Mouse (Mus musculus) forebrain, embryonic 16.5 days (tissue): ENCODE measurements around the gene L2hgdh. TPM values are rescaled to one million over a fixed set of nuclear protein-coding genes. Genes with fewer than 3 reads are reported as not detected.

Experiments
- ATAC-seq: fragments of 200-750 bp; cut with Nextera tagmentation; 2 replicates; pipeline ENCODE4 v1.8.0; 2017; ENCODE audit warnings: mild to moderate bottlenecking, moderate library complexity
- H3K27ac ChIP-seq: fragments of 300-500 bp; sonication (generic); 2 replicates; pipeline ENCODE4 v1.5.1; 2014; ENCODE audit warnings: low read length, control low read depth
- H3K27me3 ChIP-seq: fragments of 300-500 bp; sonication (generic); replicated peaks from 2 replicates; pipeline ENCODE4 v1.6.1; 2014; ENCODE audit warnings: low read length; ENCODE audit not compliant: control insufficient read depth, insufficient read depth
- H3K36me3 ChIP-seq: fragments of 300-500 bp; sonication (generic); 2 replicates; pipeline ENCODE4 v1.6.1; 2014; ENCODE audit not compliant: control insufficient read depth, insufficient read depth
- H3K4me1 ChIP-seq: fragments of 300-500 bp; sonication (generic); replicated peaks from 2 replicates; pipeline ENCODE4 v1.6.1; 2014; ENCODE audit warnings: low read length; ENCODE audit not compliant: control insufficient read depth, insufficient read depth
- H3K4me2 ChIP-seq: fragments of 300-500 bp; sonication (generic); 2 replicates; pipeline ENCODE4 v1.6.1; 2014; ENCODE audit warnings: mild to moderate bottlenecking, low read length, control low read depth
- H3K4me3 ChIP-seq: fragments of 300-500 bp; sonication (generic); replicated peaks from 2 replicates; pipeline ENCODE4 v1.5.1; 2014; ENCODE audit warnings: mild to moderate bottlenecking, low read length, control low read depth
- H3K9ac ChIP-seq: fragments of 300-500 bp; sonication (generic); replicated peaks from 2 replicates; pipeline ENCODE4 v1.6.1; 2014; ENCODE audit warnings: low read depth, low read length, control low read depth
- H3K9me3 ChIP-seq: fragments of 300-500 bp; sonication (generic); 2 replicates; pipeline ENCODE4 v1.6.1; 2016; ENCODE audit warnings: low read length; ENCODE audit not compliant: control insufficient read depth
- WGBS: fragments of 180-500 bp; shearing (Covaris S2); extraction: QIAGEN DNeasy Blood & Tissue Kit; methylation state at CpG from one replicate; pipeline ENCODE4 v1.1.7; 2014; 5-methylcytosine and 5-hydroxymethylcytosine counted together
- polyA plus RNA-seq: library from polyadenylated mRNA; unstranded; fragments of >200 nt; fragmentation: Nextera tagmentation; extraction: Ambion mirVana; gene quantifications from 2 replicates; pipeline ENCODE4 v1.2.1, GENCODE M21; 2015

L2hgdh gene
- 15.0 and 16.3 TPM in 2 replicates for polyA plus RNA-seq

DNA sequence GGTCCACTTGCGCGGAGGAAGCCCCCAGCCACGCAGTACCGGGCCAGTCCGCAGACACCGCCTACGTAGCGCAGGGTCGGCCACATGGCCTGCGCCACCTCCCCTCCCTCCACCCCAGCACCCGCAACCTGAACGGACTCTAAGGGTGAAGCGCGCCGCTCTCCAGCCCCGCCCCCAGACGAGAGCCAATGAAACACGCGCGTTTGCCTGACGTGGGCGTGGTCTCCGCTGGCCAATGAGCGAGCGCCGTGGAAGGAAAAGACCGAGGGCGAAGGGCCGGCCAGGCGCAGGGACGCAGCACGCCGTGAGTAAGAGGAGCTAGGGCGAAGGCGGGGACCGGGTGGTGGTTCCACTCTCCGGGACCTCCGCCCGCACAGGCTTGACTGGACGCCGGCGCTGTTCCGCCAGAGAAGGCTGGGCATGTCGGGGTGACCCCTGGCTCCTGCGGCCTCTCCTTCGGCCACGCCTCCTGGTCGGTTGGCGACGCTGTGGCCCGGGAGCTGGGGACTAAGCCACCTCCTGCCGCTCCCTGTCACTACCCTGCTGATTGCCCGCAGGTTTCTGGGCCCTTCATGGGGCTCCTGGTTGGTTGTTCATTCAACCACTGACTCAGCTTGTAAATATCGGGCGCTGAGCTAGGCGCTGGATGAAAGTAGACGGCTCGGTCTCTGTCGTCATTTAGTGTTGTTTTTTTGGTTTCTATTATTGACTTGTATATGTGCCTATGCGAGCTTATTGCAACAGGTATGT is at the start of gene L2hgdh, which contains the start of gene Atp5s:
Gene L2hgdh, minus strand, starts transcription at position 163 of the 750 bp plus-strand sequence.
Gene Atp5s, plus strand, starts transcription at position 240 of the 750 bp plus-strand sequence.
- no peaks in the 10 kb centered on the region for H3K27me3 ChIP-seq
- ATAC-seq = peak; percentile 97
- H3K27ac ChIP-seq = peak within 1 kb of the TSS; percentile 43
- peaks cover 3% of the 10 kb centered on the region; the same call in 1 of the 2 replicates for H3K36me3 ChIP-seq
- peak within 1 kb of the TSS; percentile 70 for H3K9ac ChIP-seq
- under 1% methylated on average over 58 of the region's 60 CpGs for WGBS
- H3K4me2 ChIP-seq = peak within 1 kb of the TSS; percentile 97
- no peaks in the 10 kb centered on the region; the same call in 1 of the 2 replicates for H3K9me3 ChIP-seq
- peaks cover 14% of the 10 kb centered on the region for H3K4me1 ChIP-seq
- peak within 1 kb of the TSS; percentile 87 for H3K4me3 ChIP-seq

DNA sequence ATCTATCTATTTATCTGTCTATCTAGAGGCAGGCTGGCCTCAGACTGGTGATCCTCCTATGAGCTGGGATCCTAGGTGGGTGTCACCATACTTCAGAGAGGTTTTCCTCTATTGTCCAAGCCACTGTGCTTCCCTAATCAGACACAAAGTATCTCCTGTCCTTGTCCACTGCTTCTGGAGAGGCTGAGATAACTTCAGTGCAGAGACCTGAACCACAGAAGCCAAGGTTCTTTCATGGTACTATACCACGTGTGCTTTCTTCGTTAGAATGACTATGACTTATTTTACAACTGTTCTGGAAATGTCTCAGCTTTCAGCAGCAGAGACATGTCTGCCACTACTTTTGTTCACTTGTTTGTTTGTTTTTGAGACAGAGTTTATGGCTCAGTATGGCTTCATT is 44.2 kb upstream of the L2hgdh start:
- no peak overlapping the region for H3K4me3 ChIP-seq
- no peak overlapping the region for H3K27ac ChIP-seq
- H3K9me3 ChIP-seq = no peaks in the 10 kb centered on the region
- no peak for ATAC-seq
- H3K4me1 ChIP-seq = peaks cover 10% of the 10 kb centered on the region; the same call in 1 of the 2 replicates
- H3K36me3 ChIP-seq = no peaks in the 10 kb centered on the region
- H3K4me2 ChIP-seq = no peak overlapping the region
- no peaks in the 10 kb centered on the region for H3K27me3 ChIP-seq
- H3K9ac ChIP-seq = no peak overlapping the region
- 79% methylated on average over 2 of the region's 2 CpGs for WGBS

DNA sequence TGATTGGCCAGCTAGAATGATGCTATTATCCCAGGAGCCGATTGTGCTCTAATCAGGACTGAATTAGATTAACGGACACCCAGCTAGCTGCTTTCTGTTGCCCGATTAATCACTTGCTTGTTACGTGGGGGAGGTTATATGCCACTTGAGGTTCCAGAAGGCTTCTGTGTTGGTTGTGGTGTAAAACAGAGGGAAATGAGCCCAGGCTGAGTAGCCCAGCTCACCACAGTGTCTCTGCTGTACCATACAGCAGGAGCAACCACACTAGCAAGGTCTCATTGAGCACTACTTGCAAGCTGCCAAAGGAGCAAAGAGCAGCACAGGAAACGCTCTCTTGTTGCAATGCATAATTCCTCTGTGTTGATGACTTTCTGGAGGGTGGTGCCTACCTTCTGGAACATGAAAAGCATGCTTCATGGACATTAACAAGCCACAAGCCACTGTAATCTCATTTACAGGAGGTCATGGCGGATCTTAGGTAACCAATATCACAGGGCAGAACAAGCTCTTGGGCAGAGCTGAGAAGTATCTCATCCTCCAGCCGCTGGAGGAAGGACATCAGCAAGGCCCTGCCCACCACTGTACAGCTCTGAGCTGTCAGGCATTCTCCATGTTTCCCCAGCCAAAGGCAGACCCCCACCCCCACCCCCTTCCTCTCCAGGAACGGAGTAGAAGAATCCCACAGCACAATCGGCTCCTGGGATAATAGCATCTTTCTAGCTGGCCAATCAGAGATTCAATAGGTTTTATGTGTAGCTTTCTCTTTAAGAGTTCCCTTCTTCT is 43.0 kb upstream of the L2hgdh start:
- H3K9me3 ChIP-seq = no peaks in the 10 kb centered on the region
- no peak overlapping the region for H3K27ac ChIP-seq
- no peaks in the 10 kb centered on the region for H3K27me3 ChIP-seq
- H3K4me3 ChIP-seq = no peak overlapping the region
- H3K4me1 ChIP-seq = peaks cover 10% of the 10 kb centered on the region; the same call in 1 of the 2 replicates
- no peak overlapping the region for H3K4me2 ChIP-seq
- ATAC-seq = peak; percentile 47
- no peaks in the 10 kb centered on the region for H3K36me3 ChIP-seq
- WGBS = 15% methylated on average over 9 of the region's 9 CpGs
- no peak overlapping the region for H3K9ac ChIP-seq

DNA sequence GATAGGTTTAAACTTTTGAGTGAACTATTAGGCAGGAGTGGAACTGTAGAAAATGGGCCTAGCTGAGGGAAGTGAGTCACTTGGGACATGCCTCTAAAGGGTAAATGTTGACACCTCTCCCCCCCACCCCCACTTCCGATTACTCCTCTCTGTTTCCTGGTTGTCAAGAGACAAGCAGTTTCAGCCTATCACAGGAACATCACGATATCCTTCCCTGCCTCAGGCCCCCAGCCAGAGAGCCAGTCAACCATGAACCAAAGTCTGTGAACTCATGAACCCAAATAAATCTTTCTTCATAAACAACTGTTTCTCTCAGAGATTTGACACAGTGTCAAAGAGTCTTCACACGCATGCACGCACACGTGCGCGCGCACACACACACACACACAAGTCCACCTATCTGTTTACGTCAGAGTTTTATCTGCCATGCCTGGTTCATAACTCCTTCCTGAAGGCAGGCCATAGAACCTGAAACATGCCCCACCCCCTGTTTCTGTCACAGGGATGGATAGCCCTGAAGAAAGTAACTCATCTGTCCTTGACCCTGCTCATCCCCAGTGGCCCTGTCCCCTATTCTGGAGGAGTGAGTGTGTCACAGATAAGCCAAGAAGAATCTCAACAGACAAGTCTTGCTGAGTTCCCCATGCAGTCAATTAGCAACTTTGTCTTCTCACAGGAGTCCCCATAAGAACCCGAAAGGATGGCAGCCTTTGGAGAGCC is 41.7 kb upstream of the L2hgdh start:
- WGBS = 86% methylated on average over 10 of the region's 10 CpGs
- Histone ChIP-seq H3K27ac (no peak overlapping the region), H3K27me3 (no peaks in the 10 kb centered on the region), H3K36me3 (no peaks in the 10 kb centered on the region), H3K4me1 (peaks cover 10% of the 10 kb centered on the region; the same call in 1 of the 2 replicates), H3K9me3 (no peaks in the 10 kb centered on the region), H3K4me2 (no peak overlapping the region), H3K9ac (no peak overlapping the region), H3K4me3 (no peak overlapping the region)
- no peak for ATAC-seq

DNA sequence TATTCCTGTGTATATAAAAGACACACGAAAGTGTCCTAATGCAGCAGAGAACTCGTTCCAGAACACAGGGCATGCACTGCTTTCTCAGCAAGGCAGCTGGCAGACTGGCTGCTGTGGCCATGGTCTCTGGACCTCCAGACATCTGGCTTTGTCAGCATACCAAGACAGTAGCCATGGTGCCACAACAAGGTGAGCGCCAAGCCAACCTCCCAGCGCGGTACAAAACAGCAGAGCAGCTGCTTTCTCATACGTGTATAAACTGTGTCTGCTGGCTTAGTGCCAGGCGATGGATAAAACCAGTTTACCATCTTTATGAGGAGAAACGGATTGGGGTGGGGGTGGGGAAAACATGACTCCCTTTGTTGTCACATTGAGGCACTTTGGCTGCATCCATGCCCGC is 40.9 kb upstream of the L2hgdh start:
- Histone ChIP-seq H3K27me3 (no peaks in the 10 kb centered on the region), H3K9me3 (no peaks in the 10 kb centered on the region), H3K4me3 (no peak overlapping the region), H3K27ac (no peak overlapping the region), H3K36me3 (no peaks in the 10 kb centered on the region), H3K9ac (no peak overlapping the region), H3K4me1 (peaks cover 14% of the 10 kb centered on the region; the same call in 1 of the 2 replicates), H3K4me2 (no peak overlapping the region)
- 47% methylated on average over 9 of the region's 9 CpGs for WGBS
- ATAC-seq = no peak

DNA sequence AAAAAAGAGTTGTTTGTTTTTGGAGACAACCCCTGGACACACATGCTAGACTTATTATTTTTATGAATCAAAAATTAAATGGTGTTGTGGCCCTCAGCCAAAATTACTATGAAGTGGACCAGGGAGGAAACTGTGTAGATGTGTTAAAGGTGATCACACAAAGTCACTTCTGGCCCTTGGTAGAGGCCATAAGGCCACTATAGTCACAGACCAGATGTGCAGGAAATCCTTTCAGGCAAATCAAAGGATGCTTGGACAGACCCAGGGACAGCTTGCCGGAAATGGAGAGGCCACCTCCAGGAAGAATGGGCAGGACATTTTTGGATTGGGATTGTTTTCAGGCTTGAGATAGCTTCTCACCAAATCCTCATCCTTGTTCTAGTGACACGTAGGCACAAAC is 36.9 kb upstream of the L2hgdh start:
- H3K9ac ChIP-seq = no peak overlapping the region
- H3K4me2 ChIP-seq = no peak overlapping the region
- no peak overlapping the region for H3K4me3 ChIP-seq
- H3K27ac ChIP-seq = no peak overlapping the region
- peaks cover 24% of the 10 kb centered on the region for H3K4me1 ChIP-seq
- no peaks in the 10 kb centered on the region for H3K27me3 ChIP-seq
- WGBS = 81% methylated on average over 2 of the region's 2 CpGs
- no peak for ATAC-seq
- H3K36me3 ChIP-seq = no peaks in the 10 kb centered on the region
- H3K9me3 ChIP-seq = no peaks in the 10 kb centered on the region

DNA sequence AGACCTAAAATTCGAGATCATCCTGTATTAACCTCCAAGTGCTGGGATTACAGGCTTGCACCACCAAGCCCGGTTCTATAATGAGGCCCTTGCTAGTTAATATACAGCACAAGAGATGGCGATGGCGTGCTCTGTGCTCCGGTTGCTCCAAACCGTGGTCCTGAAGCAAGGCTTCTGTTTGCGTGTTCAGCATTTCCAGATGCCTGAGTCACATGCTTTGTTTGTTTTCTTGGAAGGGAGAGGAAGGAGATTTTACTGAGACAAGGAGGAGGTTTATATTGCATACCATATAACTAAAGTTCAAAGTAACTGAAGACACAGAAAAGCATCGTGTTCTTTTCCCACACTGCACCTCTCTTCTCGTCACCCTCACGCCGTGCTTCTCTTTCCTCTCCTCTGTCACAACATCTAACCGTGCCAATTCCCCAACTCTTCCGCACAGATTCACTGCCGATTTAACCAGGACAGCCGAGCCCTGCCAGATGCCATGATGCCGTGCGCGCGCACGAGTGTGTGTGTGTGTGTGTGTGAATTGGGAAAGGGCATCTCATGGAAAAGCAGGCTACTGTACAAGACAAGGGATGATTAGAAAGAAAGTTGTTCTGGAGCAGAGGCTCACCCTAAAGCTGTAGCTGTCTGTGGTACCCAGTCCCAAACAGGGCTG is 36.2 kb upstream of the L2hgdh start:
- Histone ChIP-seq H3K4me1 (peaks cover 24% of the 10 kb centered on the region), H3K36me3 (no peaks in the 10 kb centered on the region), H3K27me3 (no peaks in the 10 kb centered on the region), H3K4me2 (no peak overlapping the region), H3K9ac (no peak overlapping the region), H3K27ac (0 out of 2 replicates have a peak overlapping the region, but pooled peaks have one; percentile 30), H3K4me3 (no peak overlapping the region), H3K9me3 (no peaks in the 10 kb centered on the region)
- no peak for ATAC-seq
- WGBS = 67% methylated on average over 20 of the region's 20 CpGs

DNA sequence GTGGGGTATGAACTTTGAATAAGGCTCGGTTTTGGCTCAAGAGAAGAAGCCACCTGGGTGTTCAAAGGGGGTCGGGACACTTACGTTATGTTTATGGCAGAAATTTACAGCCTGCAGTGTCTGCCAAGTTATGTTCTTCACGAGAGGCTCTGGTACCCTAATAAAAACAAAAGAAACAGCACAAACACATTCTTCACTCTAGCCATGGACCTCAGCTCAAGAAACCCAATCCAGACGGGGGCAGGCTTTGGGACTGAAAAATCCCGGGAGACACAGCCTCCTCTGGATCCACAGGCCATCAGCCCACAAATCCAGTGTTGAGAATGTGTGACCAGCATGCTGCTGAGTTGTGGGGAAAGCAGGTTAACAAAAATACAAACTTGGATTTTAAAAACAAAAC is 35.3 kb upstream of the L2hgdh start:
- H3K4me2 ChIP-seq = no peak overlapping the region
- ATAC-seq = no peak
- no peak overlapping the region for H3K4me3 ChIP-seq
- 71% methylated on average over 6 of the region's 6 CpGs for WGBS
- H3K27me3 ChIP-seq = no peaks in the 10 kb centered on the region
- H3K9me3 ChIP-seq = no peaks in the 10 kb centered on the region
- no peak overlapping the region for H3K9ac ChIP-seq
- no peak overlapping the region for H3K27ac ChIP-seq
- peaks cover 20% of the 10 kb centered on the region for H3K4me1 ChIP-seq
- H3K36me3 ChIP-seq = no peaks in the 10 kb centered on the region
